Mouse (Mus musculus) heart, adult 2 months (tissue): Measurements from ENCODE around the gene Arhgef17. TPM values are rescaled to one million over a fixed set of nuclear protein-coding genes. Genes with fewer than 3 reads are reported as not detected.

ENCODE experiments used
- DNase-seq, 2 experiments: peaks; one replicate each; pipeline ENCODE4 v3.0.0; 2021
- H3K27ac ChIP-seq: fragments of 200-600 bp; 2 replicates; pipeline ENCODE4 v1.8.1; 2022
- H3K27me3 ChIP-seq: fragments of 200-500 bp; 2 replicates; pipeline ENCODE4 v1.6.1; 2012; ENCODE audit warnings: mild to moderate bottlenecking, low read length, inconsistent platforms, mixed read lengths; ENCODE audit not compliant: control insufficient read depth, insufficient read depth
- H3K36me3 ChIP-seq: fragments of 200-500 bp; 2 replicates; pipeline ENCODE4 v1.6.1; 2012; ENCODE audit warnings: low read length, inconsistent platforms; ENCODE audit not compliant: control insufficient read depth, insufficient read depth
- H3K4me1 ChIP-seq: fragments of 200-500 bp; 2 replicates; pipeline ENCODE4 v1.6.1; 2011; ENCODE audit warnings: low read length; ENCODE audit not compliant: control insufficient read depth, insufficient read depth
- H3K4me3 ChIP-seq: fragments of 200-600 bp; 2 replicates; pipeline ENCODE4 v1.8.1; 2022
- H3K79me2 ChIP-seq: fragments of 200-500 bp; replicated peaks from 2 replicates; pipeline ENCODE4 v1.6.1; 2012; ENCODE audit warnings: mild to moderate bottlenecking, inconsistent platforms, low read length, moderate library complexity, mixed read lengths; ENCODE audit not compliant: control insufficient read depth, insufficient read depth
- H3K9ac ChIP-seq: fragments of 200-500 bp; 2 replicates; pipeline ENCODE4 v1.6.1; 2012; ENCODE audit warnings: low read depth, mild to moderate bottlenecking, control low read depth, inconsistent platforms, low read length, mixed read lengths
- CTCF ChIP-seq: fragments of 200-600 bp; IDR thresholded peaks from 2 replicates; pipeline ENCODE4 v1.8.1; 2022; ENCODE audit warnings: antibody characterized with exemption, mild to moderate bottlenecking, moderate library complexity
- EP300 ChIP-seq: fragments of 200-500 bp; IDR thresholded peaks from 2 replicates; pipeline ENCODE4 v1.6.1; 2011; ENCODE audit warnings: low read depth, low read length, control low read depth; ENCODE audit not compliant: insufficient read depth
- POLR2A ChIP-seq: fragments of 200-500 bp; IDR thresholded peaks from 2 replicates; pipeline ENCODE4 v1.6.1; 2011; ENCODE audit warnings: mild to moderate bottlenecking, low read depth, low read length, control low read depth; ENCODE audit not compliant: insufficient read depth
- WGBS: fragments of 180-500 bp; shearing (Covaris S2); methylation state at CpG from one replicate; pipeline ENCODE4 v1.1.7; 2018; 5-methylcytosine and 5-hydroxymethylcytosine counted together
- intact Hi-C: fragments of 180-260 bp; cut with DNase I; formaldehyde crosslinking; loops from one replicate; pipeline ENCODE4 v1.15.1; 2025
- polyA plus RNA-seq: library from polyadenylated mRNA; depleted of rRNA; stranded (reverse); fragments of >200 nt; gene quantifications from 2 replicates; pipeline ENCODE4 v1.2.3, GENCODE M21; 2012
- total RNA-seq, 2 experiments: library from RNA; stranded (reverse); gene quantifications; 2 replicates each; pipeline ENCODE4 v1.2.3; 2021

Gene Arhgef17
- total and polyA plus RNA-seq, 3 experiments, result 23.4 to 28.4 (median 26.2) TPM

- peak; percentile 39 for DNase-seq
- peak overlapping the region; percentile 6; the same call in 1 of the 2 replicates for H3K4me3 ChIP-seq
- H3K9ac ChIP-seq, result peak overlapping the region; percentile 18
- TF ChIP-seq POLR2A (no peak), CTCF (no peak), EP300 (no peak)
- H3K27me3 ChIP-seq, result no peaks in the 10 kb centered on the region
- intact Hi-C loops, result no loop called here
- peaks cover 21% of the 10 kb centered on the region for H3K4me1 ChIP-seq
- peak overlapping the region; percentile 64 for H3K27ac ChIP-seq
- no peaks in the 10 kb centered on the region for H3K36me3 ChIP-seq
- H3K79me2 ChIP-seq, result no peaks in the 10 kb centered on the region
- WGBS, result 31% methylated on average over 10 of the region's 10 CpGs
These were observed 7.0 kb downstream of the Arhgef17 start for GRCm38 (mm10) chr7:100924674-100925445.

GRCm38 (mm10) chr7:100924200-100924599 is 7.7 kb downstream of the Arhgef17 start:
- WGBS, result 69% methylated on average over 5 of the region's 5 CpGs
- no peak overlapping the region for H3K9ac ChIP-seq
- no peaks in the 10 kb centered on the region for H3K79me2 ChIP-seq
- H3K4me1 ChIP-seq, result peaks cover 21% of the 10 kb centered on the region
- H3K27ac ChIP-seq, result peak overlapping the region; percentile 64
- no peaks in the 10 kb centered on the region for H3K36me3 ChIP-seq
- no peak for TF ChIP-seq EP300
- TF ChIP-seq CTCF, result no peak
- TF ChIP-seq POLR2A, result no peak
- H3K27me3 ChIP-seq, result no peaks in the 10 kb centered on the region
- no peak for DNase-seq
- intact Hi-C loops, result no loop called here
- no peak overlapping the region for H3K4me3 ChIP-seq

GRCm38 (mm10) chr7:100922907-100923306 is 9.0 kb downstream of the Arhgef17 start:
- intact Hi-C loops, result no loop called here
- Histone ChIP-seq H3K9ac (peak overlapping the region; percentile 4; the same call in 1 of the 2 replicates), H3K27me3 (no peaks in the 10 kb centered on the region), H3K79me2 (no peaks in the 10 kb centered on the region), H3K4me3 (no peak overlapping the region), H3K27ac (peak overlapping the region; percentile 64), H3K36me3 (no peaks in the 10 kb centered on the region), H3K4me1 (peaks cover 30% of the 10 kb centered on the region)
- no peak for TF ChIP-seq CTCF
- no peak for TF ChIP-seq POLR2A
- no peak for TF ChIP-seq EP300
- DNase-seq, result peak; percentile 44 to 51
- WGBS, result 51% methylated on average over 4 of the region's 4 CpGs

- peak in 1 of 2 experiments; percentile 38 for DNase-seq
- no peak for TF ChIP-seq EP300
- TF ChIP-seq CTCF, result no peak
- TF ChIP-seq POLR2A, result no peak
- Histone ChIP-seq H3K4me1 (peaks cover 32% of the 10 kb centered on the region), H3K27me3 (no peaks in the 10 kb centered on the region), H3K36me3 (no peaks in the 10 kb centered on the region), H3K79me2 (no peaks in the 10 kb centered on the region), H3K4me3 (no peak overlapping the region), H3K9ac (no peak overlapping the region), H3K27ac (peak overlapping the region; percentile 64)
- 51% methylated on average over 5 of the region's 5 CpGs for whole genome bisulfite sequencing
- intact Hi-C loops, result no loop called here
These were observed 10.6 kb downstream of the Arhgef17 start for GRCm38 (mm10) chr7:100921289-100921688.

GRCm38 (mm10) chr7:100919809-100920107 is 12.1 kb downstream of the Arhgef17 start:
- 50% methylated on average over 2 of the region's 2 CpGs for WGBS
- no peaks in the 10 kb centered on the region for H3K79me2 ChIP-seq
- intact Hi-C loops, result no loop called here
- no peak overlapping the region for H3K9ac ChIP-seq
- DNase-seq, result peak; percentile 62 to 67
- no peak for TF ChIP-seq CTCF
- H3K27ac ChIP-seq, result peak overlapping the region; percentile 81
- H3K4me1 ChIP-seq, result peaks cover 23% of the 10 kb centered on the region
- H3K4me3 ChIP-seq, result no peak overlapping the region
- H3K27me3 ChIP-seq, result no peaks in the 10 kb centered on the region
- H3K36me3 ChIP-seq, result no peaks in the 10 kb centered on the region

GRCm38 (mm10) chr7:100919006-100919808 is 12.7 kb downstream of the Arhgef17 start:
- WGBS, result 60% methylated on average over 7 of the region's 7 CpGs
- no peak overlapping the region for H3K9ac ChIP-seq

More at GRCm38 (mm10) chr7:100919006-100919808, 12.7 kb downstream of the Arhgef17 start:
- Histone ChIP-seq H3K79me2 (no peaks in the 10 kb centered on the region), H3K4me1 (peaks cover 23% of the 10 kb centered on the region), H3K4me3 (no peak overlapping the region), H3K27me3 (no peaks in the 10 kb centered on the region), H3K27ac (peak overlapping the region; percentile 81), H3K36me3 (no peaks in the 10 kb centered on the region)
- intact Hi-C loops, result no loop called here
- TF ChIP-seq CTCF, result no peak
- TF ChIP-seq POLR2A, result no peak
- TF ChIP-seq EP300, result no peak
- DNase-seq, result peak in 1 of 2 experiments; percentile 25
